Mouse (Mus musculus) cortical plate, adult 2 months (tissue): Measurements from ENCODE around the gene Proser3. TPM values are rescaled to one million over a fixed set of nuclear protein-coding genes. Genes with fewer than 3 reads are reported as not detected.
"Not testable (repeated sequence)": the region's sequence is repeated elsewhere in the genome, so short reads cannot be mapped to it uniquely, and the experiment has no call there.

Experiments used
- H3K27ac ChIP-seq: fragments of 200-500 bp; 2 replicates; pipeline ENCODE4 v1.5.1; 2012; ENCODE audit warnings: low read length, control low read depth, inconsistent platforms; ENCODE audit not compliant: insufficient read depth
- H3K4me1 ChIP-seq: fragments of 200-500 bp; 2 replicates; pipeline ENCODE4 v1.6.1; 2011; ENCODE audit warnings: low read length; ENCODE audit not compliant: control insufficient read depth, insufficient read depth
- H3K4me3 ChIP-seq: fragments of 200-500 bp; 2 replicates; pipeline ENCODE4 v1.5.1; 2011; ENCODE audit warnings: mild to moderate bottlenecking, low read length, control low read depth; ENCODE audit not compliant: insufficient read depth
- CTCF ChIP-seq: fragments of 200-500 bp; IDR thresholded peaks from 2 replicates; pipeline ENCODE4 v1.5.1; 2011; ENCODE audit warnings: mild to moderate bottlenecking, control low read depth, low read length; ENCODE audit not compliant: insufficient read depth; ENCODE audit errors: extremely low read depth
- POLR2A ChIP-seq: fragments of 200-500 bp; IDR thresholded peaks from 2 replicates; pipeline ENCODE4 v1.6.1; 2011; ENCODE audit warnings: mild to moderate bottlenecking, low read length, control low read depth; ENCODE audit not compliant: insufficient read depth; ENCODE audit errors: extremely low read depth
- polyA plus RNA-seq: library from polyadenylated mRNA; depleted of rRNA; stranded (reverse); fragments of >200 nt; gene quantifications from 2 replicates; pipeline ENCODE4 v1.2.3, GENCODE M21; 2012

Proser3 gene
- polyA plus RNA-seq, 1 experiment: 6.2 TPM

DNA sequence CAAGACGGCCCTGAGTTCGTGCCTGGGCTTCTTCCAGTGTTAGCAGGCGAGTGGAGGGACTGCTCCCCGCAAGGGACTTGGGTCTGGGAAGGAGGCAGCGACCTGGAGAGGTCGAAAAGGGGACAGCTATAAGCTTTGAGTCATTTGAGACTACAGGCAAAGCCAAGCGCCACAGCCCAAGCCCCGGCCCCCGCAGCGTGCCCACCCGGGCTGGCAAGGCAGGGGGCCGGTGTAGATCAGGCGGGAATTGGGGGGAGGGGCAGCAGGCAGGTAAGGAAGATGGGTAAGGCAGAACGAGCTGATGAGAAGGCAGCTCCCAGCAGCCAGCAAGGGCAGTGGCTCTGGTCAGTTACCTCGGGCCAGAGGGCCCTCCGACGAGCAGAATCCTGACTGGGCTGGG is 25.7 kb downstream of the Proser3 start:
- Histone ChIP-seq H3K27ac (peak overlapping the region; percentile 7; the same call in 1 of the 2 replicates), H3K4me1 (peaks cover 3% of the 10 kb centered on the region; the same call in 1 of the 2 replicates), H3K4me3 (no peak overlapping the region)
- TF ChIP-seq CTCF: no peak
- no peak for TF ChIP-seq POLR2A

DNA sequence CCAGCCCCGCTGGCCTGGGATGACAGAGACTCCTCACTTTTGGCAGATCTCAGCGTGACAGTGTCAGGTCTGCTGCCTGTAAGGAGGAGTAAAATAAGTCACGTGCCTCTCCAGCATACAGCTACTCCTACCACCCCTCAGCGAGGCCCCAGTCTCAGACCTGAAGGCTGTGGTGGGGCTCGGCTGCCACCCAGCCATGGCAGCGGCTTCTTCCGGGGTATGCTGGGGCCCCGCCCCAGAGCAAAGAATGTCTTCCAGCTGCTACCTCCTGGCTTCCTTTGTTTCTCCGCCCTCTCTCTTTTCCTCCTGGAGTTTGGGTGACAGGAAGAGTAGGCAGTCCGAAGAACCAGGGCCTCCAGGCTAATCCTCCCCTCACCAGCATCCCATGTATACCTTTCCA is 26.1 kb downstream of the Proser3 start:
- no peak overlapping the region for H3K4me3 ChIP-seq
- H3K4me1 ChIP-seq: peaks cover 3% of the 10 kb centered on the region; the same call in 1 of the 2 replicates
- H3K27ac ChIP-seq: 0 out of 2 replicates have a peak overlapping the region, but pooled peaks have one; percentile 7
- no peak for TF ChIP-seq POLR2A
- TF ChIP-seq CTCF: no peak

DNA sequence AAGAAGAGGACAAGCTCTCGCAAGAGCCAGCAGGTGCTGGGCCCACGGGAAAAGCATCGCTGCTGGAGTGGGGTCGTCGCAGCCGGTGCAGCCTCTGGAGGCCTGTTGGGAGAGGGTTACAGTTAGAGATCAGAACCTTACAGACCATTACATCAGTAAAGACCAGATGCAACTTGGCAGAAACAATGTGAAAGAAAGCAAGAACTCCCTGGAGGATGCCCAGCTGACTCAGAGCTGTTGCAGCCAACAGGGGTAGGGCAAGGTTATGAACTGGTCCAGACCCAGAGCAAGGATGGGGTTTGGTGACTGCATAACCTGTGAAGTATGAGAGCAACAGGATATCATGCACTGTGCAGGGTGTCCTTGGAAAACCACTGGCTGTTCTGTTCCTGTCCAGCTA is 27.6 kb downstream of the Proser3 start:
- TF ChIP-seq POLR2A (no peak), CTCF (no peak)
- Histone ChIP-seq H3K4me1 (no peaks in the 10 kb centered on the region), H3K27ac (no peak overlapping the region), H3K4me3 (no peak overlapping the region)

DNA sequence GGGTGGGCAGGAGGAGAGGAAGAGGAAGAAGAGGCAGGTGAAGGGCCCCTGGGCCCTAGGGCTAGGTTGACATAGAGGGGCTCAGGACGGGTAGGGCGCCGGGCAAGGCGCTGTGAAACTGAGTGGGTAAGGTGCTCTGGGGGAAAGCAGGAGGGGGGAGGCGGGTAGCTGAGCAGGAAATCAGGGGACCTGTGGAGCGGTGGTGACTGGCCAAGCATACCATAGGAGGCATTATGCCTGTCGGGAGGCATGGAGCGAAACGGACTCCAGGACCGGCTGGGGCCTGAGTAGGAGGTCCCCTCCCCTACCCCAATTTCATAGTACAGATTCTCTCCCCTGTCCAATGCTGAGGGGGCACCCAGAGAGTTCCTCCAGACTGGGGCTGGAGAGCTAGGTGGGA is 29.2 kb downstream of the Proser3 start:
- Histone ChIP-seq H3K4me1 (no peaks in the 10 kb centered on the region), H3K4me3 (no peak overlapping the region), H3K27ac (no peak overlapping the region)
- TF ChIP-seq CTCF (no peak), POLR2A (no peak)

DNA sequence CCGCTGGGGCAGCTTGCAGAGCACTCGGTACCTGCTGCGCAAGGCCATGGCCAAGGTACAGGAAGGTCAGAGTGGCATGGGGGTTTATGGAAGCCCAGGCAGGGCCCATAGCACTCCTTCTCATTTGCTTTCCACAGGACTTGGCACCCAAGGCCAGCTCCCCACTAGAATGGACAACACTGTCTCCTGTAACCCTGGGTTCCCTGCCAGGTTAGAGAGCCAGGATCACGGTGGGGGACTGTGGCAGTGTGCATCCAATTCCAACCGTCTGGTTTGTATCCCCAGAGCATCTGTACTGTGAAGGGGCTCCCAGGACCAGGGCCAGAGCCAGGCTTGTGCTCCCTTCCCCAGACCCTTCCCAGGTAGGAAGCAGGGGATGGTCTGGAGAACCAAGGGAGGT is 31.2 kb downstream of the Proser3 start:
- Histone ChIP-seq H3K27ac (no peak overlapping the region), H3K4me3 (no peak overlapping the region)
- TF ChIP-seq CTCF: no peak
- TF ChIP-seq POLR2A: 0 out of 2 replicates have a peak, but pooled peaks have one; percentile 19

DNA sequence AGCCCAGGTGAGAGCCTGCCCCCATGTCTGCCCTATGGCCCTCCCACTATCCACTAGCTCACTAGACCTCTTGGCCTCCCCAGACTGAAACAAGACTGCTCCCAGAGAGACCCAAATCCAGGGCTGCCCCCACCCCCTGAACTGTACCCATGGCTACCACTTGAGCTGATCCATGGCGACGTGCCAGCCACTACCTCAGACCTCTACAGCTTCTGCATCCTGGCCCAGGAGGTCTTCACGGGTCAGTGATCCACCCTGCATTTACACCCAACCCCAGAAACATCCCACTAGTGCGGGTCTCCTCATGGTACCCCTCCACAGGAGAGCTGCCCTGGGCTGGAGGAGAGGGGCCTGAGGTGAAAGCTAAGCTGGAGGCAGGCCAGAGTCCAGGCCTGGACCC is 31.7 kb downstream of the Proser3 start:
- no peaks in the 10 kb centered on the region for H3K4me1 ChIP-seq
- H3K4me3 ChIP-seq: no peak overlapping the region
- TF ChIP-seq POLR2A (no peak), CTCF (no peak)
- H3K27ac ChIP-seq: no peak overlapping the region

More for the DNA sequence above, 31.2 kb downstream of the Proser3 start:
- no peaks in the 10 kb centered on the region for H3K4me1 ChIP-seq

DNA sequence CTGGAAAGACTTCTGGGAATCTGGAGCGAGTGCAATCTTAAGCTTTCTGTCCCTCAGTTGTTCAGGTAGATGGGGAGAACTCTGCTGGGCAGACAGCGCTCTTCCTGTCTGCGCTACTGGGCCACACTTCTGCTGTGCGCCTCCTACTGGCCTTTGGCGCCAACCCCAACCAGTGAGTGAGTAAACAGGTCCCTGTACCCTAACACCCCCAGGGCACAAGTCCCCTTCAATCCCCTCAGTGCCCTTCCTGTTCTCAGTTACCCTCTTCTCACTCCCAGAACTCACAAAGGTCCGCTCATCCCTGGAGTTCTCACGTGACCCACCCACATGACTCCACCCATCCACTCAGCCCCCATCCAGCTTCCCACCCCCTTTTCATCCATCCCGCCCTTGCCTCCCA is 33.8 kb downstream of the Proser3 start:
- TF ChIP-seq POLR2A (no peak), CTCF (no peak)
- Histone ChIP-seq H3K27ac (no peak overlapping the region), H3K4me3 (no peak overlapping the region), H3K4me1 (no peaks in the 10 kb centered on the region)

DNA sequence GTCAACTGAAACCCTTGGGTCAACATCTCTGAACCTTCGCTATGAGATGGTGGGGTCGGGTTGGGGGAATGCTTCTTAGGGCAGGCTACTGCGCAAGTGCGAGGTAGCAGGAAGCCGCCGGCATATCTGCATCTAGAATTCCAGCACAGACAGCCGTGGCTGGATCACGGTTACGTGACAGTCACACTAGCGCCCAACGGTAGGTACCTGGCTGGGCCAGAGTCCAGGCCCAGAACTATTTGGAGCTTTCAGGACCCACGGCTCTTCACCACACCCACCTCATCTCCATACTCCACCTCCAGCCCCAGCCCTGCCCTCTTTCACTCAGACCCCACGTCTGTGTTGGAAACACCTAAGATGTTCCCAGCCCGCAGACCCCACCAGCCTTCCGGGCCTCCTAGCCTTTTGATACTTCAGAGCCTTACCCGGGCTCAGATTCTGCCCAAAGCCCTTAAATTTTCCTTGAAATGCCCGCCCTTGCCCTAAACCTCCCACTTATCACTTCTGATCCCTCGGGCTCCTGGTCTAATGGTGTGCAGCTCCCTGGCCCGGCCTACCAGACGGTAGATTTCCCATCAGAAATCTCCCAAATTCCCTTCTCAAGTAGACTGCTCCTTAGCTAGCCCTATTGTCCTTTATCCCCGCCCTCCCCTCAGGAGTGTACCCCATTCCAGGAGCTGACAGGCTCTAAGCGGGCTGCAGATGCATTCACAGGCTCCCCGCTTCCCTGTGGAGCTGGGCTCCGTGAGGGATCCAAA is 36.9 kb downstream of the Proser3 start:
- TF ChIP-seq CTCF (no peak), POLR2A (no peak)
- Histone ChIP-seq H3K27ac (no peak overlapping the region), H3K4me1 (no peaks in the 10 kb centered on the region), H3K4me3 (no peak overlapping the region)

DNA sequence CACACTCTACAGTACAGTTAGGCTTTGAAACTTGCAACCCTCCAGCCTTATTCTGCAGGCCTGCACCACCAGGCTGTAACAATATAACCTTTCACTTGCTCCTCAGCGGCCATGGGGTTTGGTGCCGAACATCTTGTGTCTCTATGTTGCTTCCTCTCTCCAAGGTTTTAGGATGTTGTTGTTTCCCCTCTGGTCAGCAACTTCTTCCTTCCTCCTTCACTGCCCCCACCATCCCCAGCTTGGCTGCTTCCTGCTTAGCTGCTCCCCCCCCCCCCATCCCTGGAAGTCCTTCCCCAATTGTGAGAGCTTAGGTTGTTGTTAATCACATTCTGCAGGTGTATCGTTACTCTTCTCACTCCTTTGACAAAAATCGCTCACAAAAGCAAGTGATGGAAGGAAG is 44.0 kb downstream of the Proser3 start:
- TF ChIP-seq POLR2A (no peak), CTCF (no peak)
- Histone ChIP-seq H3K4me3 (no peak overlapping the region), H3K27ac (no peak overlapping the region), H3K4me1 (no peaks in the 10 kb centered on the region)

DNA sequence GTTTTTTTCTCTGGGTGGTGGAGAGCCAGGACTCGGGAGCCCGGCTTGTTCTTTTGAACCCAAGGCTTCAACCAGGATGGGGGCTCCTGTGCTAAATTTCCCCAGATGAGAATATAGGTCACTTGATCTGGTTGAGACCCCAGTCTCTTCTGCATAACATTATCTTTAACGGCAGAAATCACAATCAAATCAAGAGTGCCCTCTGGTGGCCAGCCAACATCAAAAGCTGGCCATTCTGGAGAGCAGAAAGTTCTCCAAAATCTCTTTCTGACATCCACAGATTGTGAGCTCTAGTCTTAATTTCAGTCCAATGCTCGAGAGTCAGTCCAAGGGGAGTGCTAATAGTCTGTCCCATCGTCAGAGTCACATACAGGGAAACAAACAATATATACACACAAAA is 50.9 kb downstream of the Proser3 start:
- H3K4me3 ChIP-seq, H3K27ac ChIP-seq, H3K4me1 ChIP-seq: not testable (repeated sequence)

DNA sequence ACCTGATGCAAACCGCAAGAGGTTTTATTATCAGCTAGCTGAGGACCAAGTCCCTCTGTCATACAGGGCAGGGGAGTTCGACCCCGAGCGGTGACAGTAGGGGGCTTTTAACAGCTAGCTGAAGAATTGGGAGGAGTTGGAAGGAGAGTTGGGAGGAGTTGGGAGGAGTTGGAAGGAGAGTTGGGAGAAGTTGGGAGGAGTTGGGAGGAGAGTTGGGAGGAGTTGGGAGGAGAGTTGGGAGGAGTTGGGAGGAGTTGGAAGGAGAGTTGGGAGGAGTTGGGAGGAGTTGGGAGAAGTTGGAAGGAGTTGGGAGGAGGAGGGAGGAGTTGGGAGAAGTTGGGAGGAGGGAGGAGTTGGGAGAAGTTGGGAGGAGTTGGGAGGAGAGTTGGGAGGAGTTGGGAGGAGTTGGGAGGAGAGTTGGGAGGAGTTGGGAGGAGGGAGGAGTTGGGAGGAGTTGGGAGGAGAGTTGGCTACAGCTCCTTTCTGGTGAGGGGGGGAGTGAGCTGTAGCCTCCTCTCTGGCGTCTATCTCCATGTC is 56.5 kb downstream of the Proser3 start:
- not testable (repeated sequence) for H3K27ac ChIP-seq, H3K4me1 ChIP-seq, H3K4me3 ChIP-seq
